Mouse (Mus musculus): ENCODE results near the gene Adk.

DNA sequence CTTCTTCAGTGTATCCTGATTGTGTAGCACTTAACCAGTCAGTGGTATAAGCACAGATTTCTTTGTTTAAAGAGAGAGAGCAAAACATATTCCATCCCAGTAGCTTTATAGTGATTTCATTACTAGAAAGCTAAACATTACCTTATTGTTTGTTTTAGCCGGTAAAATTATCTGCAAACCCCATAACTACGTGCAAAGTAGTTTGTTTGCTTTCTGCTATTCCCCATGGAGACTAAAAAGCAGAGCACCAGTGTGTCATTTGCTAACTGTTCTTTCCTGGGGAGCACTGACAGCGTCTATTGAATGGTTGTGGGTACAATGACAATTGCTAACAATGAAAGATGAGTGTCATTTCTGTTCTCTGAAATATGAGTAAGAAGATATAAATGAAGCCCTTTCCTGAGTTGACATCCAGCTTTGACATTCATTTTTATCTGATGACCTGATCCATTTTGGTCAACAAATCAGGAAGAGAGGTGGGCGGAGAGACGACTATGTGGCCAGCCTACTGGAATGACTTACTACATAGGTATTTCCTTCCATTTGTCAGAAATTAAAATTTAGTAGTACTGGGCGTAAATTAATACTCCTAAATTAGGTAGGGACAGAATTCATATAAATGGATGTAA is 226.6 kb downstream of the Adk start:
- no peak for TF ChIP-seq CTCF (IDR thresholded peaks at IDR 0.05; ENCODE audit: low read depth)
- TF ChIP-seq EP300 (IDR thresholded peaks at IDR 0.05; ENCODE audit: low read depth) = no peak
